Mouse (Mus musculus): Measurements from ENCODE around the gene Ofd1.
A peak's percentile ranks its signal among the peaks of the same experiment; 100 is the strongest.

Ofd1 gene

DNA sequence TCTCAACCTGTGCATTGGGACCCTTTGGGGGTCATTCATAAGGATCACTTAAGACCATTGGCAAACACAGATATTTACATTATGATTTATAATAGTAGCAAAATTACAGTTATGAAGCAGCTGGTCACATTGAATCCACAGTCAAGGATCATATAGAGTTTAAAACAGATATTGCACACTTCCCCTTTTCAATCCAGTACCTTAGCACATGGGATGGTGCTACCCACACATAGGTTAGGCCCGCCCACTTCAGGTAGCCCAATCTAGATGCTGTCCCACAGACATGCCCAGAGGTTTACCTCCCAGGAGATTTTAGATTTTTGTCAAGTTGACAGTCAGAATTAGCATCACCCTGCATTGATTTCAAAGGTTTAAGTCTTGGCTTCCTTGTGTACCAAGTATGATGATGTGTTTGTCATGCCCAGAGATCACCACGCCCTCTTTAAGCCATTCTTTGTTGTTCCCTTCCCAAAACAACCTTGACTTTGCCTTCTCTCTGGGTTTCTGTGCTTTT, 80.5 kb downstream of the Ofd1 start:
- no peak for DNase-seq (ENCODE audit: extremely low spot score)

DNA sequence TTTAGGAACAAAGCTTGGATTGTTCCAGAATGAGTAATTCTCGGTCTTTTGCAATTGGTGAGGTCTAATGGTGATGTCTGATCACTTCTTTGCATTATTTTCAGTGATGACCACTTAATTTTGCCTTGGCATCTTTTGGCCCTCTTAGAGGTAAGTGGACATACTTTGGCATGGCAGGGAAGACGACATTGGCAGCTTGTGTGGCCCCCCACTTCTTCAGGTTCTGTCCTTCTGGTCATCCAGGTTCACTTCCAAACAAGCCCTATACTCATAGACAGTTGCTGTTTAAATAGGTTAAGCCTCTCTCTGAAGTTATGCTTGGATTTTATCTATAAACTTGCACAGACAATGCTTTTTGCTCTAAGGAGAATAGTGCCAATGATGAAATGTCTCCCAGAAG, 81.5 kb downstream of the Ofd1 start:
- DNase-seq (ENCODE audit: extremely low spot score): no peak

DNA sequence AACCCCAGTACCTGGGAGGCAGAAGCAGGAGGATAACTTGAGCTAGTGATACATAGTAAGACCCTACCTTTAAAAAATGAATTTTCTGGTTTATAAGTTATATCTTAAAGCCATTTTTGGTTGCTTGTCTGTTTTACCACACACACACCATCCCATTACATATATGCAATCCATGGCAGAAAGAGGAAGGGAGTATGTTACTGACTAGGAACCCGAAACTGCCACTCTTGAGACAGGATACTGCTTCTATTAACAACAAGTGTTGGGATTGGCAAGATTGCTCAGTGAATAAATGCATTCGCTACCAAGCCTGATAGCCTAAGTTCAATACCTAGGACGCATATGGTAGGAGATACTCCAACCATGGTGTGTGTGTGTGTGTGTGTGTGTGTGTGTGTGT, 84.2 kb downstream of the Ofd1 start:
- DNase-seq (ENCODE audit: extremely low spot score): no peak

DNA sequence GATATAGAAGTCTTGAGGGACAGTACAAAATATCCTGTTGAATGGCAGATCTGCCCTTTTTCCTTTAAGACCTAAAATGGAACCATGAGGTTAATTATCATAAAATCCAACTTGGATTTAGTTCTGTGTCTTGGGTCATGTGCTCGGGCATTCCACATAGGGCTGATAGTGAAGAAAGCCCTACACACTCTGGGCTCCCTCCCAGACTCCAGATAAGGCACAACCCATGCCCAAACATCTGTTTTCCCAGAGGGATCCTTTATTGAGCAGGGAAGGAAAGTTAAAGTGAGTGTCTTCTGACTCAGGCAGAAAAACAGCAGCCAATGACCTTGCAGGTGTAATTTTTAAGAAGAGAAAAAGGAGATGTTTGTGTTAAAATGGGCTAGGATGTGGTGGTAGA, 85.6 kb downstream of the Ofd1 start:
- no peak for DNase-seq (ENCODE audit: extremely low spot score)

DNA sequence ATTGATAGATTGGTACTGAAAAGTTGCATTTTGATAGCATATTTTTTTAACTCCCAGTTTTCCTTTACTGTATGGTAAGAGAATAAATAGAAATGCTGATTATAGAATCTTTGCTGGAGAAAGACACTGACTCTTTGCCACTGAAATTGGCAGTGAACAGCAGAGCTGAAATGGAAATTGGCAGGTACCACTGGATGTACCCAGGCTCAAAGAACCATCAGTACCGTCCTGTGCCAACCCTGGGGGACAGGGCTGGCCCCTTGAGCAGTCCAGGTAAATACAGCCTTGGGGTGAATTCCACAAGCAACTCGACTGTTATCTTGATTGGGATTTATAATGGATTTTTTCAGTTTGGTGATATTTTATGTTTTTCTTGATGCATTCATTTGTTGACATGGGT, 87.1 kb downstream of the Ofd1 start:
- DNase-seq (ENCODE audit: extremely low spot score): no peak

DNA sequence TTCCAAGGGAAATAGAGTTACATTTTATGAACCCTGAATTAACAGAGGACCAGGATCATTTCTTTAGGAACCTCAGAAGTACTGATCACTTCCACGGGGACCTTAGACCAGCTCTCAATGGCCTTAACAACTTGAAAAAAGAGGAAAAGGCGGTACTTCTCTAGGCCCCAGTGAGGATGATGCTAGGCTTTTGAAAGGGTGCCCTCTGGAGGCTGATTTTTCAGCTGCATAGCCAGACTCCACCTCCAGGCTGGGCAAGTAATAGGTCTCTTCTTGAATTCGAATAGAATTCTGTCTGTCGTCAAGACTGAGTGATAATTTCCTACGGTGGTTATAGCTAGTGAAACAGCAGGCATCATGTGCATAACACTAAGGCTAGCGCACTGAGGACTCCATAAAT, 88.7 kb downstream of the Ofd1 start:
- DNase-seq (ENCODE audit: extremely low spot score): peak; percentile 40

DNA sequence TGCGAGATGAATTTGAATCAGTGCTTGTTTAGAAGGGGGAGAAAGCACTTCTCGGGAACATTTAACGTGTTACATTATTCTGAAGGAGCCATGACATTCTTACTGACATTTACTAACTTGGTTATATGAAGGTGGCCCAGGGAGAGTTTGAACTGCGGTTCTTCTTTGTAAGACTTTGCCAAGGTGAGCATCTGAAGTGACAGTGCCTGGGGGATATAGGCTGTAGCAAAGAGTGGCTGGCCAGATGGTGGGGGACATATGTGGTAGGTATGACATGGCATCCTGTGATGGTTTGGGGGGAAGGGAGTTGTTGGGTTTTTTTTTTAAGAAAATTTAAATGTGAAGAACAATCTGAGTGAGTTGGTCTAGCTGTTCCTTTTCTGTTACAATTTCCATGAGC, 91.9 kb downstream of the Ofd1 start:
- DNase-seq (ENCODE audit: extremely low spot score): no peak

DNA sequence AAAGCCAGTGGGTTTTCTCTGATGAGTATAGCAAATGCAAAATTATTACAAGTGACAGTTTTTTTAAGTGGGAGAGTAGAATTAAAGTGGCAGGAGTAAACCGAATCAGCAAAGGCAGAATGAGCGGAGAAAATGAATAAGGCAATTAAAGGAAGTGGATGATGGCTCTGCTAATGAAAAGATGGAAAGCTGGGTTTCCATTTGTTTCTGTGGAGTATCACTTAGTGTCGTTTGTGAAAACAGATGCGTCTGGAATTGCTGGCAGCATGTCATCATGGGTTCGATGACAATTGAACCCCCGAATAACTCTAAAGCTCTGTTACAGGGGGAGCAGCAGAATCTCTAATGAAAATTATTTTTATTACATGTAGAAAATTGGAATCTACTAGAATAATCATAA, 92.4 kb downstream of the Ofd1 start:
- DNase-seq (ENCODE audit: extremely low spot score): no peak

DNA sequence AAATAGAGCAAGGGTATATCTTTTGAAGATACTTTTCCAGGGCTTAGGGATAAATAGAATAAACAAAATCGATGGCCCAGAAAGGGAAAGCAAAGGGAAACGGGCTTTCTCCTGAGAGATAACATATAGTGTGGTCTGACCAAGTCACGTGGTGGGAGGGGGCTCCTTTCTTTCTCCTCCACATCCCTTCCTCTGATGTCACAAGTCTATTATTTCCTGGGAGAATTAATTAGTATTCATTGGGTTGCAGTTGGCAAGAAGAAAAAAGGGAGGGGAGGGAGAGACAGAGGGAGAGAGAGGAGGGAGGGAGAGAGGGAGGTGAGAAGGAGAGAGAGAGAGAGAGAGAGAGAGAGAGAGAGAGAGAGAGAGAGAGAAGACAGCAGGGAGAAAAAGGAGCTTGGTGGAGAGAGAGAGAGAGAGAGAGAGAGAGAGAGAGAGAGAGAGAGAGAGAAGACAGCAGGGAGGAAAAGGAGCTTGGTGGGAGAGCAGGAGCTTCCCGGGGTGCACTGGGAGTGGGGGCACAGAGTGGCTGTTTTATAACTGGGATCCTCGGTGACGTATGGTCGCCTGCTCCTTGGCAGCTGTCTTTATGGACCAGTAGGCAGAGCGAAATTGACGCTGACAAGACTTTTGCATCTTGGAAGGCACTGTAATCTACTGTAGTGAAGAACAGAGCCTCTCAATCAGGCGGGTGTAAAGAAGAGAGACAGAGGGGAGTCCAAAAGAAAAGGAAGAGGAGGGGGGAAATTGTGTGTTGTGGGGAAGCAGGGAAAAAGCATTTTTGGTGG, 96.1 kb downstream of the Ofd1 start:
- peak; percentile 11 for DNase-seq (ENCODE audit: extremely low spot score)

DNA sequence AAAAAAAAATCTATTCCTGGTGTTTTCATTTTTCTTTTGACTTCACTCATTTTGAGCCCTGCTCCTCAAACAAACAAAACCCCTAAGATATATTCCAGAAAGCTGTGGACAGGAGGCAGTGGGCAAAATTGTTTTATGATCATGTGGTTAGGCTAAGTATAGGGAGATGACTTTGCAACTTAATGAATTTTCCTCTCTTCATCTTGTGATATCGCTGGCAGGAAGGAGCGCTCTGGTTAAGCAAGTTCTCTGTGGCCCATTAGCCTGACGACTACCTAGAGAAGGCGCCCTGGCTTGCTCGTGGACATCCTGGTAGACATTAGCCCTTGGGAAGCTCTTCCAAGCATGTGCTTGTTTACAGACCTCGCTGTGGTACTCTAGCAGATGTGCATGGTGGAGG, 98.7 kb downstream of the Ofd1 start:
- no peak for DNase-seq (ENCODE audit: extremely low spot score)

All from embryo, embryonic 9.5 days (tissue).